Mouse (Mus musculus) heart, embryonic 14.5 days (tissue): ENCODE measurements at regions not wholly inside any gene's neighbourhood (a gene's known extent, or its start where the extent isn't known, plus 50 kb on each side); places are given as distances from the start of the nearest gene placed in this dataset.

Experiments used
- ATAC-seq: fragments of 200-750 bp; cut with Nextera tagmentation; 2 replicates; pipeline ENCODE4 v1.8.0; 2017; ENCODE audit warnings: low read depth, moderate TSS enrichment; ENCODE audit not compliant: insufficient number of reproducible peaks, insufficient read depth, low FRiP score
- H3K27ac ChIP-seq, 2 experiments: fragments of 200-500 bp in 1 of 2; fragments of 300-500 bp in 1 of 2; sonication (generic) in 1 of 2; replicated peaks in 1 of 2; 2 replicates each; pipeline ENCODE4 v1.5.1; 2012 to 2014; ENCODE audit warnings: low read depth in 2 of 2, low read length in 2 of 2, control low read depth in 1 of 2, mild to moderate bottlenecking in 1 of 2, mixed read lengths in 1 of 2; ENCODE audit not compliant: control insufficient read depth in 1 of 2, insufficient read depth in 1 of 2
- H3K27me3 ChIP-seq: fragments of 300-500 bp; sonication (generic); 2 replicates; pipeline ENCODE4 v1.6.1; 2014; ENCODE audit warnings: mild to moderate bottlenecking, low read length, control low read depth; ENCODE audit not compliant: control insufficient read depth, insufficient read depth
- H3K36me3 ChIP-seq: fragments of 300-500 bp; sonication (generic); 2 replicates; pipeline ENCODE4 v1.6.1; 2014; ENCODE audit warnings: mild to moderate bottlenecking, control low read depth, low read length, mixed read lengths; ENCODE audit not compliant: control insufficient read depth, insufficient read depth
- H3K4me1 ChIP-seq, 2 experiments: fragments of 200-500 bp in 1 of 2; fragments of 300-500 bp in 1 of 2; sonication (generic) in 1 of 2; 2 replicates each; pipeline ENCODE4 v1.6.1; 2012 to 2014; ENCODE audit warnings: low read length in 2 of 2, control low read depth in 1 of 2, mixed read lengths in 1 of 2; ENCODE audit not compliant: control insufficient read depth in 2 of 2, insufficient read depth in 2 of 2
- H3K4me2 ChIP-seq: fragments of 300-500 bp; sonication (generic); 2 replicates; pipeline ENCODE4 v1.6.1; 2014; ENCODE audit warnings: mild to moderate bottlenecking, low read length
- H3K4me3 ChIP-seq, 2 experiments: fragments of 200-500 bp in 1 of 2; fragments of 300-500 bp in 1 of 2; sonication (generic) in 1 of 2; 2 replicates each; pipeline ENCODE4 v1.5.1; 2012 to 2014; ENCODE audit warnings: low read length in 2 of 2, mild to moderate bottlenecking in 2 of 2, control low read depth in 1 of 2, low read depth in 1 of 2, moderate library complexity in 1 of 2; ENCODE audit not compliant: control insufficient read depth in 1 of 2, insufficient read depth in 1 of 2
- H3K9ac ChIP-seq: fragments of 300-500 bp; sonication (generic); 2 replicates; pipeline ENCODE4 v1.6.1; 2014; ENCODE audit warnings: mild to moderate bottlenecking, low read length
- H3K9me3 ChIP-seq: fragments of 300-500 bp; sonication (generic); 2 replicates; pipeline ENCODE4 v1.6.1; 2016; ENCODE audit warnings: low read length, control low read depth; ENCODE audit not compliant: control insufficient read depth
- whole genome bisulfite sequencing: fragments of 180-500 bp; shearing (Covaris S2); extraction: QIAGEN DNeasy Blood & Tissue Kit; methylation state at CpG from one replicate; pipeline ENCODE4 v1.1.7; 2014; 5-methylcytosine and 5-hydroxymethylcytosine counted together

DNA sequence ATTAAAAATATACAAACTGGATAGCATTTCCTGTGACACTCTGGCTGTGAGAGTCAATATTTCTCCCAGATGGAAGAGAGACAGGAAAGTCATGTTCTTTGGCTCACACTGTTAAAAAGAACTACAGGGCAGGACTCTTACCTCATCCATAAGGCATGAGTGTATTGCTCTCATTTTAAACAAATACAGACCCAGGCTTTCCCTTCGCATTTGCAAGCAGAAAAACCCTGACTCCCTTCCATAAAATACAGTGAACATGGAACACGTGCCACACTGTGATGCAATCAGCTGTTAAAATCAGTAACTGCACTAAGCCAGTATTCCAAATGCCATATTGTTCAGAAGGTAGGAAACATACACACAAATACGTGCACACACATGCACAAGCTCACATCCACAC is 323.1 kb downstream of the Agtpbp1 start:
- Histone ChIP-seq H3K4me1 (no peaks in the 10 kb centered on the region), H3K27ac (no peak overlapping the region), H3K36me3 (no peaks in the 10 kb centered on the region), H3K9ac (no peak overlapping the region), H3K4me3 (no peak overlapping the region), H3K4me2 (no peak overlapping the region), H3K9me3 (no peaks in the 10 kb centered on the region), H3K27me3 (no peaks in the 10 kb centered on the region)
- 70% methylated on average over 3 of the region's 3 CpGs for WGBS
- no peak for ATAC-seq

DNA sequence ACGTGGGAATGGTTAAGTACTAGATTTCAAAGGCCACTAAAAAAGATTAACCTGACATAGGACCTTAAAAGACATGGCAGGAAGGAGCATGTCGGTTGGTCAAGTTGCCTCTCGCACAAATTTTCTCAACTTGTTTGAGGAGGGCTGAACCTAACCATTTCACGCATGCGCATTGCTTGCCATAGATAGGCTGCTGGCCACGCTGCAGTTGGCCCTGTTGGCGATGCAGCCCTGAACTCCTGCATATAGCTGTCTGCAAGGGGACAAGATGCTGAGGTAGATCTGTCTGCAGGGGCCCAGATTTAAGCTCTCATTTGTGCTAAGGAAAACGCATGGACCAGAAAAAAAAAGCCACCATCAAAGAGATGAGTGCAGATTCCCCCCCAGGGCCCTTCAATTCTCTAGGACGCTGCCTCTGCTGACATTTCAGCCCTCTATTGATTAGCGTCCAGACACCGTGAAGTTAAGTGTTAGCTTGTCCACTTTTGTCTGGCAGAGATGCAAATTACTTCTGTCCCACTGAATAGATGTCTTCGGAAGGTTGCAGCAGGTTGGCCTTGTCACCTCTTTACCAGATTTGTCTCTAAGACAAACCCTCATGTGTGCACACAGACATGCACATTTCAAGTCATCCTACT is 329.1 kb downstream of the Agtpbp1 start:
- no peaks in the 10 kb centered on the region for H3K4me1 ChIP-seq

DNA sequence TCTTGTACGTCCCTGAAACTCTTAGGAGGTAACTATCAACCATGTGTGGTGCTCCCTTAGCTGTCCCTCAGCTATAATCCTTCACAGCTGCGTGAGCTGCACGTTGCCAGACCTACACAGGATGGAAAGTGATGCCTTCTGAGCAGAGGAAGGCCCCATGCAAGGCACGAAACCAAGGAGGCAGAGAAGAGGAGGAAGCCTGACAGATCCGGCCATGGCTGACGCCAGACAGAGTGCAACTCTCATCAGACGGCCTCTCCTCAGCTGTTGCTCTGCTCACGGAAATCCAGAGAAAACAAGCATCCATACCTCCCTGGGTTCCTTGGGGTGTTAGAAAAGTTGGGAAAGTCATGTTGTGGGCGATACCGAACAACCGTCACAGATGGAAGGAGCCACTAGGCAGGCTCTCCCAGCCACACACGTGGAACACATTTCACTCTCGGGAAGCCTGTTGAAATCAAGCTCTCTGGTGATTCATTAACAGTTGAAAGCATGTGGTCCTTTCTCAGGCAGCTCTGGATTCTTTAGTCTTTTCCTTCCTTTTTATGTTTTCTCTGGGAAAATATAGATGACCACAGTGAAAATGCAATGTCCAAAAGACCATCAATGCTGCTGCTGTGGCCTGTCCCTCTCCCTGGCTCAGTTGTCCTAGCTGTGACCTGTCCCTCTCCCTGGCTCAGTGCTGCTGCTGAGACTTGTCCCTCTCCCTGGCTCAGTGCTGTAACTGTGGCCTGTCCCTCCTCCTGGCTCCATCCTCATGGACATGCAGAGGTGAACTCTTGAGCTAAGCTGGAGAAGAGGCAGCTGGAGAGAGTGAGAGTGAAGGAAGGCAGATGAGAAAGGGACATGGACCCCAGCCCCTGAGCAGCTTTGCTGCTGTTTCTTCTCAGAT is 331.1 kb downstream of the Agtpbp1 start:
- no peaks in the 10 kb centered on the region for H3K27me3 ChIP-seq
- no peak for ATAC-seq
- no peaks in the 10 kb centered on the region for H3K36me3 ChIP-seq
- H3K4me1 ChIP-seq: no peaks in the 10 kb centered on the region
- no peak overlapping the region for H3K4me2 ChIP-seq
- no peak overlapping the region for H3K4me3 ChIP-seq
- H3K9ac ChIP-seq: no peak overlapping the region
- no peak overlapping the region for H3K27ac ChIP-seq
- WGBS: 77% methylated on average over 13 of the region's 13 CpGs
- H3K9me3 ChIP-seq: no peaks in the 10 kb centered on the region

More for the DNA sequence above, 329.1 kb downstream of the Agtpbp1 start:
- ATAC-seq: no peak
- H3K27me3 ChIP-seq: no peaks in the 10 kb centered on the region
- H3K36me3 ChIP-seq: no peaks in the 10 kb centered on the region
- 73% methylated on average over 12 of the region's 12 CpGs for WGBS
- no peak overlapping the region for H3K4me3 ChIP-seq
- H3K9ac ChIP-seq: no peak overlapping the region
- no peak overlapping the region for H3K4me2 ChIP-seq
- H3K27ac ChIP-seq: no peak overlapping the region
- H3K9me3 ChIP-seq: no peaks in the 10 kb centered on the region

DNA sequence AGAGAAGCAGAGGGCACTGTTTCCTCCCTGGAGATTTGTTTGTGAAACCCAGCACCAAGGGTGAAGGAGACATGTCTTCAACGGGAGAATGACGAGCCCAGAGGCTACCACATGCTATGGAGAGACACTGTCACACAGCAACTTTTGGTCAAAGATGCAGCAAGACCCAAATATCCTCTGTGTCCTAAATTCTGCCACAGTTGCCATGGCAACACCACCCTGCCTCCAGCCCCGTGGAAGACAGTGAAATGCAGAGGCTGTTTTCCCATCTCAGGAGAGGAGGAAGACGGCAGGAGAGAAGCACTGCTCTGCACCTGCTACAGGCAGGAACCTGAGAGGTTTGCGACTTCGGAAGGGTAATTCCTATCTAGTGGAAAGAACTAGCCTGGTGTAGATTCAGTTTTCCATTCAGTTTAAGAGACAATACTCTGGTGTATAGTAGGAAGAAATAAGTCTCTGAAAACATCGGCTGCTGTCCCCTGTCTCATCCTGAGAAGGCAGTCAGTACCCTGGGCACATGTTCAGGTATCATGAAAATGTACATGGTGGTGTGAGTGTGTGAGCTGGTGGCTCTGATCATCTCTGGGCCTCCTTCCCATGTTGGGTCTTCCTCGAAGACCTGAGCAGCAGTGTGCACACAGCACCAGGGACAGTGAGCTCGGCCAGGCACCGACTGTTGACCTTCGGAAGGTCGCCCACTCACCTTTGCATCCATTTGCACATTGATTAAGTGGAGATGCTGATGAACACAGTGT is 333.6 kb downstream of the Agtpbp1 start:
- Histone ChIP-seq H3K9me3 (no peaks in the 10 kb centered on the region), H3K27ac (no peak overlapping the region), H3K9ac (no peak overlapping the region), H3K27me3 (no peaks in the 10 kb centered on the region), H3K36me3 (no peaks in the 10 kb centered on the region), H3K4me1 (no peaks in the 10 kb centered on the region), H3K4me3 (no peak overlapping the region), H3K4me2 (no peak overlapping the region)
- WGBS: 68% methylated on average over 12 of the region's 12 CpGs
- ATAC-seq: no peak

DNA sequence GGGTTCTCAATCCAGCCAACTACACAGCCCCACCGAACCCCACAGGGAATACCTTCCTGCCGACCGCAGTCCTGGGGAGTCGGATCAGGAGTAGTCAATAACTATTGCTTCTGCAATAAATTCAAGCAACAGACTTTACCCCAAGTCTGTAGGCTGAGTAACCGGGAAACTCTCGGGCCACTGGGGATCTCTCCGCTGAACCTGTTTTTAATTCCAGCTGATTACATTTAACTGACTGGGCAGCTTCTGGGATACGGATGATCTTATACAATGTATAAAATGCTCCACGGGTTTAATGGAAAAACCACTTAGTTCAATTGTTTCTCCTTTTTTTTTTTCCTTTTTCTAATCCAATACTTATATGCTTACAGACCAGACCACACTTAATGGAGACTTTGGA is 336.6 kb downstream of the Agtpbp1 start:
- 88% methylated on average over 9 of the region's 9 CpGs for WGBS
- Histone ChIP-seq H3K4me2 (no peak overlapping the region), H3K9ac (no peak overlapping the region), H3K9me3 (no peaks in the 10 kb centered on the region), H3K4me3 (no peak overlapping the region), H3K36me3 (no peaks in the 10 kb centered on the region), H3K27me3 (no peaks in the 10 kb centered on the region), H3K27ac (no peak overlapping the region), H3K4me1 (no peaks in the 10 kb centered on the region)
- ATAC-seq: no peak

DNA sequence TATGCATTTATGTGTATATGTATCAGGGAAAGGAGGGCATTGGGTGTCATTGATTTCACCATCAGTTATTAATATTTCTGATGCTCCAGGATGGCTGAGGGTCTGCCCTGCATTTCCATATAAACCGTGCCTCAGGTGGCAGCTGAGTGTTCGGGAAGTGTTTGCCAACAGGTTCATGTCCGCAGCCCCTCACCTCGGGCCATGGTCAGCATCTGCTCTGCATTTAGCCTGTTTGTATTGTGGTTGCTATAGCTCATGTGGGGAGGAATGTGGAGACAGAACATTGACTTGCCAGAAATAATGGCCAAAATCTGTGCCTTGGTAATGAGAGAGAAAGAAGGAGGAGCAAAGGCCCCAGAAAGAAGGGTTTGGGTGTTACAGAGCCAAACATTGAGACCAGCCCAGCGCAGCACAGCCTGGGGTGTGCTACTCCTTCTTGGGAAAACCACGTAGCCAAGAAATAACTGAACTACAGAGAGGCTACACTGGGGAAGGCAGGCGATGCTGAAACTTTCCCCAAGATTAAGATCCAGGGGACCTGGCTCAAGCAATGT is 338.0 kb downstream of the Agtpbp1 start:
- no peaks in the 10 kb centered on the region for H3K36me3 ChIP-seq
- ATAC-seq: no peak
- H3K27ac ChIP-seq: no peak overlapping the region
- no peaks in the 10 kb centered on the region for H3K4me1 ChIP-seq
- no peak overlapping the region for H3K4me3 ChIP-seq
- no peak overlapping the region for H3K4me2 ChIP-seq
- no peaks in the 10 kb centered on the region for H3K27me3 ChIP-seq
- WGBS: 78% methylated on average over 7 of the region's 7 CpGs
- H3K9me3 ChIP-seq: no peaks in the 10 kb centered on the region
- no peak overlapping the region for H3K9ac ChIP-seq

DNA sequence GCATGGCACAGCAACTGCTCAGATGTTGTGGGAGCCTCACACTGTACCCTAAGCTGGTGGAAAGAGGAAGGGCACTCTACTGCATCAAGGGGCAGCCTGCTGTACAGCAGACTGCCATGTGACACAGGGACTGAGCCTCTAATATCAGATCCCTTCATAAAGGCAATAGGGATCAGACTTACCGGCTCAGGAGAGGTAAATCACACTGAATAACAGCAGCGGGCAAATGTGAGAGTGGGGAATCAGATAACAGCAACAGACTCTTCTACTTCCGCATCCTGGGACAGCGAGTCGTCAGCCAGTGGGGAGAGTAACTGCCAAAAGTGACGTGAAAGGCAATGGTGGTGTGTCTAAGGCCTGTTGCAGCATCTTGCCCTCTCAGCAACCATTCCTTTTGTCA is 339.0 kb downstream of the Agtpbp1 start:
- ATAC-seq: no peak
- H3K4me1 ChIP-seq: no peaks in the 10 kb centered on the region
- no peak overlapping the region for H3K4me2 ChIP-seq
- H3K9ac ChIP-seq: no peak overlapping the region
- H3K27ac ChIP-seq: no peak overlapping the region
- WGBS: 40% methylated on average over 6 of the region's 6 CpGs
- H3K9me3 ChIP-seq: no peaks in the 10 kb centered on the region
- no peak overlapping the region for H3K4me3 ChIP-seq
- H3K27me3 ChIP-seq: no peaks in the 10 kb centered on the region
- no peaks in the 10 kb centered on the region for H3K36me3 ChIP-seq
